Mouse (Mus musculus) CH12.LX (cell line): ENCODE data around the gene Cd300a. TPM values are rescaled to one million over a fixed set of nuclear protein-coding genes. Genes with fewer than 3 reads are reported as not detected.

Experiments used
- DNase-seq: peaks from one replicate; pipeline ENCODE4 v3.0.0-alpha.2; 2013; ENCODE audit errors: extremely low read depth
- H3K27ac ChIP-seq: 2 replicates; pipeline ENCODE4 v1.5.1; 2012; ENCODE audit warnings: low read depth, mild to moderate bottlenecking, control low read depth, moderate library complexity; ENCODE audit not compliant: insufficient read depth
- H3K27me3 ChIP-seq: replicated peaks from 2 replicates; pipeline ENCODE3; 2012; ENCODE audit warnings: inconsistent platforms
- H3K36me3 ChIP-seq, 2 experiments: replicated peaks in 1 of 2; 2 replicates each; pipeline versions ENCODE3 to v1.6.1; 2012; ENCODE audit warnings: inconsistent platforms in 1 of 2, low read length in 1 of 2, mild to moderate bottlenecking in 1 of 2, mixed read lengths in 1 of 2, moderate library complexity in 1 of 2; ENCODE audit not compliant: control insufficient read depth in 1 of 2, insufficient read depth in 1 of 2
- H3K4me1 ChIP-seq, 2 experiments: 2 replicates each; pipeline ENCODE4 v1.6.1; 2012; ENCODE audit warnings: inconsistent platforms in 1 of 2, moderate library complexity in 1 of 2; ENCODE audit not compliant: insufficient read depth in 2 of 2, control insufficient read depth in 1 of 2
- H3K4me2 ChIP-seq: 2 replicates; pipeline ENCODE4 v1.6.1; 2012; ENCODE audit warnings: low read depth, mild to moderate bottlenecking, control low read depth; ENCODE audit not compliant: poor library complexity, insufficient read depth, severe bottlenecking
- H3K4me3 ChIP-seq, 3 experiments: fragments of 150-350 bp in 1 of 3; sonication (generic) in 1 of 3; replicated peaks in 1 of 3; 2 replicates each; pipeline versions ENCODE3 to v1.5.1; 2011 to 2012; ENCODE audit warnings: low read depth in 2 of 3, low read length in 2 of 3, mild to moderate bottlenecking in 2 of 3, moderate library complexity in 2 of 3, control low read depth in 1 of 3, improper control_type of control experiment in 1 of 3, inconsistent platforms in 1 of 3, mixed read lengths in 1 of 3; ENCODE audit not compliant: poor library complexity in 1 of 3
- H3K79me2 ChIP-seq: replicated peaks from 2 replicates; pipeline ENCODE4 v1.6.1; 2012; ENCODE audit warnings: mild to moderate bottlenecking, moderate library complexity; ENCODE audit not compliant: control insufficient read depth, poor library complexity, insufficient read depth, severe bottlenecking; ENCODE audit errors: extremely low read depth
- H3K9ac ChIP-seq: 2 replicates; pipeline ENCODE4 v1.6.1; 2012; ENCODE audit warnings: low read depth, mild to moderate bottlenecking, control low read depth, moderate library complexity; ENCODE audit not compliant: insufficient read depth
- H3K9me3 ChIP-seq: replicated peaks from 2 replicates; pipeline ENCODE3; 2012; ENCODE audit warnings: low read length, inconsistent platforms, mixed read lengths
- ETS1 ChIP-seq: conservative IDR thresholded peaks from 2 replicates; pipeline ENCODE4 v1.6.1; 2012; ENCODE audit warnings: low read depth, mild to moderate bottlenecking, inconsistent platforms, low read length, improper control_type of control experiment, moderate library complexity
- IRF4 ChIP-seq: IDR thresholded peaks from 2 replicates; pipeline ENCODE4 v1.6.1; 2014; ENCODE audit warnings: low read depth, mild to moderate bottlenecking, inconsistent platforms, low read length, improper control_type of control experiment
- JUN ChIP-seq: IDR thresholded peaks from 2 replicates; pipeline ENCODE4 v1.6.1; 2011; ENCODE audit warnings: low read depth, mild to moderate bottlenecking, low read length, improper control_type of control experiment, moderate library complexity; ENCODE audit not compliant: insufficient read depth
- KAT2A ChIP-seq: IDR thresholded peaks from 2 replicates; pipeline ENCODE4 v1.6.1; 2012; ENCODE audit warnings: low read length, improper control_type of control experiment, inconsistent platforms; ENCODE audit not compliant: insufficient replicate concordance
- MXI1 ChIP-seq: IDR thresholded peaks from 2 replicates; pipeline ENCODE4 v1.6.1; 2011; ENCODE audit warnings: mild to moderate bottlenecking, low read depth, low read length, improper control_type of control experiment
- NRF1 ChIP-seq: IDR thresholded peaks from 2 replicates; pipeline ENCODE4 v1.6.1; 2014; ENCODE audit warnings: low read depth, mild to moderate bottlenecking, inconsistent platforms, low read length, improper control_type of control experiment, moderate library complexity
- POLR2AphosphoS2 ChIP-seq: IDR thresholded peaks from 2 replicates; pipeline ENCODE4 v1.6.1; 2011; ENCODE audit warnings: low read depth, low read length, improper control_type of control experiment
- USF1 ChIP-seq: IDR thresholded peaks from 2 replicates; pipeline ENCODE4 v1.6.1; 2014; ENCODE audit warnings: low read depth, mild to moderate bottlenecking, inconsistent platforms, low read length, improper control_type of control experiment
- USF2 ChIP-seq: conservative IDR thresholded peaks from 2 replicates; pipeline ENCODE4 v1.6.1; 2011; ENCODE audit warnings: low read depth, low read length, improper control_type of control experiment
- ZC3H11A ChIP-seq: IDR thresholded peaks from 2 replicates; pipeline ENCODE4 v1.6.1; 2012; ENCODE audit warnings: low read depth, mild to moderate bottlenecking, inconsistent platforms, low read length, improper control_type of control experiment
- ZKSCAN1 ChIP-seq: IDR thresholded peaks from 2 replicates; pipeline ENCODE4 v1.6.1; 2012; ENCODE audit warnings: low read depth, inconsistent platforms, low read length, improper control_type of control experiment, borderline replicate concordance
- dilution Hi-C: fragments of 300-500 bp; cut with MboI; formaldehyde crosslinking; loops from 2 replicates; pipeline ENCODE4 v1.14.3; 2020; ENCODE audit warnings: low sequenced_read_pairs; ENCODE audit not compliant: extremely low pct_unique_long_range_greater_than_20kb, extremely low pct_ligation_motif_present
- in situ Hi-C: fragments of 300-500 bp; cut with MboI; formaldehyde crosslinking; loops from 3 replicates; pipeline ENCODE4 v1.14.3; 2019; ENCODE audit warnings: low sequenced_read_pairs, low pct_ligation_motif_present, low pct_unique_long_range_greater_than_20kb, mixed read lengths
- polyA plus RNA-seq: library from polyadenylated mRNA; unstranded; fragments of >175 nt; gene quantifications from 2 replicates; pipeline ENCODE4 v1.2.1, GENCODE M21; 2012; ENCODE audit warnings: low read depth; ENCODE audit not compliant: insufficient read length
- total RNA-seq, 2 experiments: library from RNA; depleted of rRNA; stranded (reverse); fragments of 300-350 nt in 1 of 2; fragments of >200 nt in 1 of 2; gene quantifications; 2 replicates each; pipeline ENCODE4 v1.2.3; 2012 to 2014

The Cd300a gene
- total RNA-seq (2012; rRNA removed): 0.13 and 0.17 TPM in 2 replicates
- total RNA-seq (2014; rRNA removed): 0.18 and 0.32 TPM in 2 replicates
- polyA plus RNA-seq: 1.0 TPM in 2 replicates

- dilution Hi-C loops: no loop called here
- H3K4me1 ChIP-seq: peaks cover 5 to 20% of the 10 kb centered on the region in 2 experiments
- TF ChIP-seq IRF4: peak; percentile 61; the same call in 1 of the 2 replicates
- TF ChIP-seq NRF1: no peak
- no peak for TF ChIP-seq KAT2A
- TF ChIP-seq ZKSCAN1: no peak
- no peak for TF ChIP-seq ETS1
- no peak for TF ChIP-seq ZC3H11A
- TF ChIP-seq, all 38 proteins: peak for 1
- Histone ChIP-seq H3K79me2 (no peaks in the 10 kb centered on the region), H3K4me3 (peak within 1 kb of the TSS; percentile 8 to 27 (median 17)), H3K36me3 (peaks cover 0 to 3% of the 10 kb centered on the region in 2 experiments), H3K27me3 (peaks cover 20% of the 10 kb centered on the region), H3K9ac (no peak within 1 kb of the TSS; the same call in 1 of the 2 replicates), H3K27ac (no peak within 1 kb of the TSS), H3K9me3 (peaks cover 3% of the 10 kb centered on the region), H3K4me2 (peak within 1 kb of the TSS; percentile 53)
- no peak for DNase-seq
- in situ Hi-C loops: no loop called here
Observed at GRCm38 (mm10) chr11:114889991-114890518, at the start of gene Cd300a. Cd300a (plus strand) TSS chr11:114890041.

- H3K27ac ChIP-seq: no peak overlapping the region
- H3K27me3 ChIP-seq: peaks cover 6% of the 10 kb centered on the region
- peaks cover 10% of the 10 kb centered on the region for H3K9me3 ChIP-seq
- no peaks in the 10 kb centered on the region for H3K36me3 ChIP-seq
- H3K4me1 ChIP-seq: peaks cover 0 to 2% of the 10 kb centered on the region in 2 experiments; a peak in 2 of 4 replicates
- dilution Hi-C loops (no loop called here), in situ Hi-C loops (no loop called here)
- no peak overlapping the region for H3K4me2 ChIP-seq
- TF ChIP-seq USF2 (no peak), MXI1 (no peak), POLR2AphosphoS2 (no peak), USF1 (no peak), JUN (no peak)
- no peak overlapping the region for H3K9ac ChIP-seq
- H3K4me3 ChIP-seq: no peak overlapping the region
- DNase-seq: no peak
- H3K79me2 ChIP-seq: no peaks in the 10 kb centered on the region
Observed at GRCm38 (mm10) chr11:114843818-114844463, 45.9 kb upstream of the Cd300a start.
